Mouse (Mus musculus) B cell, adult 2 months (primary cell): ENCODE measurements around the gene Snx13.

Experiments
- DNase-seq, 2 experiments: peaks; one replicate each; pipeline ENCODE4 v3.0.0; 2022

Gene Snx13

GRCm38 (mm10) chr12:35191698-35192425 is 144.9 kb downstream of the Snx13 start:
- peak; percentile 77 for DNase-seq

- no peak for DNase-seq
Measured at GRCm38 (mm10) chr12:35192426-35192769, 145.4 kb downstream of the Snx13 start.
